Mouse (Mus musculus): ENCODE data around the gene Ets1. TPM values are rescaled to one million over a fixed set of nuclear protein-coding genes. Genes with fewer than 3 reads are reported as not detected.

The Ets1 gene
- polyA plus RNA-seq, 1 experiment from 2014 or later = 18.1 TPM

- H3K9me3 ChIP-seq (ENCODE audit: low read length) = no peaks in the 10 kb centered on the region
- H3K4me3 ChIP-seq (ENCODE audit: low read depth, low read length) = no peak overlapping the region
- H3K36me3 ChIP-seq (replicated peaks; ENCODE audit: insufficient read depth, low read length) = no peaks in the 10 kb centered on the region
- WGBS (ENCODE audit: insufficient replicate concordance) = 60% methylated on average over 2 of the region's 2 CpGs
- ATAC-seq (no peak), DNase-seq (no peak)
- TF ChIP-seq CTCF (IDR thresholded peaks at IDR 0.05; ENCODE audit: low read depth) (no peak), EP300 (IDR thresholded peaks at IDR 0.05; ENCODE audit: low read depth) (no peak)
- H3K4me2 ChIP-seq (ENCODE audit: low read depth, low read length) = no peak overlapping the region
- H3K27ac ChIP-seq (ENCODE audit: low read depth) = no peak overlapping the region
- H3K4me1 ChIP-seq (ENCODE audit: insufficient read depth) = no peaks in the 10 kb centered on the region; the same call in 1 of the 2 replicates
- H3K9ac ChIP-seq (replicated peaks) = no peak overlapping the region
- no peaks in the 10 kb centered on the region for H3K27me3 ChIP-seq (ENCODE audit: insufficient read depth, low read length)
Measured at GRCm38 (mm10) chr9:32680201-32680600, 44.2 kb downstream of the Ets1 start.

- Histone ChIP-seq H3K9ac (replicated peaks) (no peak overlapping the region), H3K9me3 (ENCODE audit: low read length) (no peaks in the 10 kb centered on the region), H3K27me3 (ENCODE audit: insufficient read depth, low read length) (no peaks in the 10 kb centered on the region), H3K4me2 (ENCODE audit: low read depth, low read length) (no peak overlapping the region), H3K36me3 (replicated peaks; ENCODE audit: insufficient read depth, low read length) (no peaks in the 10 kb centered on the region), H3K27ac (ENCODE audit: low read depth) (no peak overlapping the region), H3K4me3 (ENCODE audit: low read depth, low read length) (no peak overlapping the region), H3K4me1 (ENCODE audit: insufficient read depth) (no peaks in the 10 kb centered on the region)
- DNase-seq (no peak), ATAC-seq (no peak)
- 42% methylated on average over 8 of the region's 8 CpGs for WGBS (ENCODE audit: insufficient replicate concordance)
- no peak for TF ChIP-seq CTCF (IDR thresholded peaks at IDR 0.05; ENCODE audit: low read depth)
- TF ChIP-seq EP300 (IDR thresholded peaks at IDR 0.05; ENCODE audit: low read depth) = no peak
Measured at GRCm38 (mm10) chr9:32685793-32686558, 50.0 kb downstream of the Ets1 start.

GRCm38 (mm10) chr9:32688351-32688750 lies 52.3 kb downstream of the Ets1 start:
- ATAC-seq (no peak), DNase-seq (no peak)
- Histone ChIP-seq H3K27ac (ENCODE audit: low read depth) (no peak overlapping the region), H3K4me1 (ENCODE audit: insufficient read depth) (no peaks in the 10 kb centered on the region), H3K4me2 (ENCODE audit: low read depth, low read length) (no peak overlapping the region), H3K27me3 (ENCODE audit: insufficient read depth, low read length) (peaks cover 5% of the 10 kb centered on the region; the same call in 1 of the 2 replicates), H3K4me3 (ENCODE audit: low read depth, low read length) (no peak overlapping the region), H3K9me3 (ENCODE audit: low read length) (no peaks in the 10 kb centered on the region), H3K36me3 (replicated peaks; ENCODE audit: insufficient read depth, low read length) (no peaks in the 10 kb centered on the region), H3K9ac (replicated peaks) (no peak overlapping the region)
- TF ChIP-seq EP300 (IDR thresholded peaks at IDR 0.05; ENCODE audit: low read depth) (no peak), CTCF (IDR thresholded peaks at IDR 0.05; ENCODE audit: low read depth) (no peak)
- 63% methylated on average over 2 of the region's 2 CpGs for WGBS (ENCODE audit: insufficient replicate concordance)

GRCm38 (mm10) chr9:32691151-32691925 lies 55.3 kb downstream of the Ets1 start:
- H3K36me3 ChIP-seq (replicated peaks; ENCODE audit: insufficient read depth, low read length) = no peaks in the 10 kb centered on the region
- H3K4me3 ChIP-seq (ENCODE audit: low read depth, low read length) = no peak overlapping the region
- H3K4me2 ChIP-seq (ENCODE audit: low read depth, low read length) = no peak overlapping the region
- H3K27me3 ChIP-seq (ENCODE audit: insufficient read depth, low read length) = peaks cover 5% of the 10 kb centered on the region; the same call in 1 of the 2 replicates
- no peaks in the 10 kb centered on the region for H3K9me3 ChIP-seq (ENCODE audit: low read length)
- H3K4me1 ChIP-seq (ENCODE audit: insufficient read depth) = peaks cover 5% of the 10 kb centered on the region; the same call in 1 of the 2 replicates
- DNase-seq (no peak), ATAC-seq (no peak)
- no peak overlapping the region for H3K27ac ChIP-seq (ENCODE audit: low read depth)
- no peak overlapping the region for H3K9ac ChIP-seq (replicated peaks)
- TF ChIP-seq CTCF (IDR thresholded peaks at IDR 0.05; ENCODE audit: low read depth) = no peak
- no peak for TF ChIP-seq EP300 (IDR thresholded peaks at IDR 0.05; ENCODE audit: low read depth)
- 70% methylated on average over 12 of the region's 12 CpGs for WGBS (ENCODE audit: insufficient replicate concordance)

GRCm38 (mm10) chr9:32692944-32693343 lies 56.9 kb downstream of the Ets1 start:
- DNase-seq = no peak
- Histone ChIP-seq H3K27me3 (ENCODE audit: insufficient read depth, low read length) (peaks cover 9% of the 10 kb centered on the region; the same call in 1 of the 2 replicates), H3K9me3 (ENCODE audit: low read length) (no peaks in the 10 kb centered on the region), H3K4me1 (ENCODE audit: insufficient read depth) (peaks cover 5% of the 10 kb centered on the region; the same call in 1 of the 2 replicates), H3K9ac (replicated peaks) (no peak overlapping the region), H3K27ac (ENCODE audit: low read depth) (no peak overlapping the region), H3K4me3 (ENCODE audit: low read depth, low read length) (no peak overlapping the region), H3K4me2 (ENCODE audit: low read depth, low read length) (no peak overlapping the region), H3K36me3 (replicated peaks; ENCODE audit: insufficient read depth, low read length) (no peaks in the 10 kb centered on the region)
- ATAC-seq = no peak
- TF ChIP-seq EP300 (IDR thresholded peaks at IDR 0.05; ENCODE audit: low read depth) = no peak
- TF ChIP-seq CTCF (IDR thresholded peaks at IDR 0.05; ENCODE audit: low read depth) = no peak
- WGBS (ENCODE audit: insufficient replicate concordance) = 74% methylated on average over 2 of the region's 2 CpGs

- Histone ChIP-seq H3K9me3 (ENCODE audit: low read length) (no peaks in the 10 kb centered on the region), H3K27me3 (ENCODE audit: insufficient read depth, low read length) (peaks cover 9% of the 10 kb centered on the region; the same call in 1 of the 2 replicates), H3K4me2 (ENCODE audit: low read depth, low read length) (no peak overlapping the region), H3K4me1 (ENCODE audit: insufficient read depth) (peaks cover 5% of the 10 kb centered on the region; the same call in 1 of the 2 replicates), H3K9ac (replicated peaks) (no peak overlapping the region), H3K4me3 (ENCODE audit: low read depth, low read length) (no peak overlapping the region), H3K27ac (ENCODE audit: low read depth) (no peak overlapping the region), H3K36me3 (replicated peaks; ENCODE audit: insufficient read depth, low read length) (no peaks in the 10 kb centered on the region)
- ATAC-seq (no peak), DNase-seq (no peak)
- no peak for TF ChIP-seq CTCF (IDR thresholded peaks at IDR 0.05; ENCODE audit: low read depth)
- no peak for TF ChIP-seq EP300 (IDR thresholded peaks at IDR 0.05; ENCODE audit: low read depth)
- WGBS (ENCODE audit: insufficient replicate concordance) = 60% methylated on average over 3 of the region's 3 CpGs
Measured at GRCm38 (mm10) chr9:32693411-32693810, 57.4 kb downstream of the Ets1 start.
